Mouse (Mus musculus) thymus, postnatal 10 days (tissue): ENCODE measurements around the gene Ccr5.

Experiments
- DNase-seq, 2 experiments: peaks; one replicate each; pipeline ENCODE4 v3.0.0; 2021; ENCODE audit warnings: low spot score in 2 of 2

Gene Ccr5

DNA sequence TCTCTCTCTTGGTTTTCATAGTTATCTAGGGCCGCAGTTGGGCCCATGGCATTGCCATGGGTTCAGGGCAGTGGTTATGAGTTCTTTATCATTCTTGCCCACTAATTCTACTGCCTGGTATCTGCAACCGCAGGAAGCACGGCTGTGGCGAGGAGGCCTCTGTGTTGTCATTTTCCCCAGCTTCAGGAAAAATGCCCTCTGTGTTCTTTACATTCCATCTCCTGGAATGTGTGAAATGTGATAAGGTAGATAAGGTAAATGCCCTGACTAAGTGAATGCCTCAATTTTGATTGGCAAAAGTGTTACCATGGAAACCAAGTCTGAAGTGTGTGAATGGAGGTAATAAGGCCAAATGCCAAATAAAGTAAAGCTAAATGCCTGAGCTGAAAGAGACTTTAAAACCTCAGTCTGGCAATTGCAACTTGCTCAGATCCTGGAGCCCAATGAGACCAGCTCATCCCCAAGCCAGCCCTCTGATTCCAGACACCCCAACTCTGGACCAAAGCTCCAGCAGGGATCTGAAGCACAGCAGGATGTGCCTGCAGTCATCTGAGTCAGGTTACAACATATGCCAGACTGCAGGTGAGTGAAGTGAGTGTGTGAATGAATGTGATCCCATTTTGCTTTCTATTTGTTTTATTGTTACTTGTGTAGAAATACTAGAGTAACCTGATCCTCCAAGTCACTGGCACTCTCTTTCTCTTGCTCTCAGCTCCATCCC lies 16.9 kb downstream of the Ccr5 start:
- DNase-seq: no peak

DNA sequence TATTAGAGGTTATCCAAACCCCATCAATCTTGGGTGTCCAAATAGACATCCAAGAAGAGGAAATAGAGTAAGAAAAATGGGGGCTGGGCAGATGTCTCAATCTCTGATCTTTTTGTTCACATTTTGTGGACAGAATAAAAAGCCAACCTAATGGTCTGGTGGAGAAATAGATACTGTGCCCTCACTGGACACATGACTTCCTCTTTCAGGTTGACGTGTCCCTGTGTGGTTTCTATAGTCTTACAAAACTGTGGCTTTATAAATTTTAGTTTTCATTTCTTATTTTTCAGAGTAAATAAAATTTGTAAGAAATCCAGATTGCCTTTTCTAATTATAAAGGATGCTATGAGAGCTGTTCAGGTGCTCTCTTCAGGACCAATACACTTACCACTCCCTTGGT lies 22.3 kb downstream of the Ccr5 start:
- no peak for DNase-seq

DNA sequence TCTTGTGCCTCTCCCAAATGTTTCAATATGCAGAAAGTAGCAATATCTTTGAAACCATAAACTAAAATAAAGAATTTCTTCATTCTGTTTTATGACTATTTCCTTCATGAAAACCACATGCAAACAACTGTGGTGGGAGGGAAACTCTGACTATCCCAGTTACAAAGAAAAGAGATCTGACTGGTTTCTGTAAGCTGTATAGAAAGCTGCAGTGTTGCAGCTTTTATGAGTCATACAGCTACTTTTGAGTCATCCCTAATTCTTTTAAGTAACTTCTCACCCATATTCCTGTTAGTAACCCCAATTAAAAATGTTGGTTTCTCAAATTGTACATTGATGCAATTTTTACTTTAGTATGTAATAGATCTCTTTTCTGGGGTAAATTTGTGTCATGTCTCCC lies 25.0 kb downstream of the Ccr5 start:
- DNase-seq: no peak
